Mouse (Mus musculus): ENCODE data around the gene Babam2. TPM values are rescaled to one million over a fixed set of nuclear protein-coding genes. Genes with fewer than 3 reads are reported as not detected.

The Babam2 gene
- total RNA-seq (2021) (10 to 100 TPM; 28.4 to 32.9 TPM), polyA plus RNA-seq (2012; rRNA removed) (25.2 and 34.4 TPM in 2 replicates)
- long read RNA-seq, transcript Babam2-209 (12 exons, 1,888 nt): major isoform, 20 of 29 reads
- long read RNA-seq, partial matches to known transcripts: 3 of 29 reads
- long read RNA-seq, other reads (novel, unspliced or antisense): 4 of 29 reads

DNA sequence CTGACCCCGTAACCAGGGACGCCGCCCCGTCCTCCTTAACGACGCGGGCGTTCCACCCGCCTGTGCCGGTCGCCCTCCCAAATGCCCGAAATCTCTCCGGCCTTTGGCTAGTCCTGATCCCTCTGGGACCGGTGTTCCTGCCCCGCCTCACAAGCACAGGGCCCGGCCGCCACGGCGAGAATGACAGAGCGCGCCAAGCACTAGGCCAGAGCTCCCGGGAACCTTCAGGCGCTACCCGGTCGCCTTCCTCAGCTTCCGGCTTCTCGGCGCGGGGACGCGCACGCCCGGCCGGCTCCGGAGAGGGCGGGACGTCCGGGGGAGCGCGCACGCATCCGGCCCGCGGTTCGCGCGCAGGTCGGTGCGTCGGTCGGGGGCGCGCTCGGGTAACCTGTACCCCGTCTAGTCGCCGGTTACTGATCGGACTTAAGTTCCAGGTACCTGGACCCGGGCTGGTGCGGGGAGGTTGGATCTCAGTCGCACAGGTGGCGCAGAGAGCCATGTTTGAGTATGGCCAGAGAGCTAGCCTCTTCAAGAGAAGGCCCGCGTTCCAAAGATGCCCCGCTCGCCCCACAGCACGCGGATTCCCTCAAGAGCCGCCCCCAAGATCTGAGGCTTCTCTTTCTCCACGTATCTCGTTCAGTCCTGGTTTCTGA is at the start of gene Babam2:
TSS of gene Babam2 (plus strand) at position 41 of the 653 bp plus-strand sequence.
- no peaks in the 10 kb centered on the region; the same call in 1 of the 2 replicates for H3K4me1 ChIP-seq (ENCODE audit: control insufficient read depth, insufficient read depth, low read length)
- under 1% methylated on average over 70 of the region's 71 CpGs for WGBS
- DNase-seq: peak; percentile 96
- intact Hi-C loops (cut with DNase I): loop anchor here (2.0 to 5.0 kb wide), 5 partner anchors 29 to 439 kb away; no protein-coding TSS in a partner anchor
- peak within 1 kb of the TSS; percentile 94 for H3K9ac ChIP-seq (ENCODE audit: low read depth, low read length)
- no peaks in the 10 kb centered on the region for H3K27me3 ChIP-seq (ENCODE audit: control insufficient read depth, insufficient read depth, low read length)
- TF ChIP-seq POLR2A (IDR thresholded peaks at IDR 0.05; ENCODE audit: insufficient read depth, low read depth, low read length): peak; percentile 83
- TF ChIP-seq EP300 (IDR thresholded peaks at IDR 0.05; ENCODE audit: insufficient read depth, low read depth, low read length): 0 out of 2 replicates have a peak, but pooled peaks have one; percentile 42
- no peak for TF ChIP-seq CTCF (IDR thresholded peaks at IDR 0.05)
- peak within 1 kb of the TSS; percentile 96 for H3K27ac ChIP-seq
- peak within 1 kb of the TSS; percentile 94 for H3K4me3 ChIP-seq
- peaks cover 2% of the 10 kb centered on the region for H3K36me3 ChIP-seq (ENCODE audit: control insufficient read depth, insufficient read depth, low read length)
- H3K79me2 ChIP-seq (replicated peaks; ENCODE audit: control insufficient read depth, insufficient read depth, low read length): no peaks in the 10 kb centered on the region

DNA sequence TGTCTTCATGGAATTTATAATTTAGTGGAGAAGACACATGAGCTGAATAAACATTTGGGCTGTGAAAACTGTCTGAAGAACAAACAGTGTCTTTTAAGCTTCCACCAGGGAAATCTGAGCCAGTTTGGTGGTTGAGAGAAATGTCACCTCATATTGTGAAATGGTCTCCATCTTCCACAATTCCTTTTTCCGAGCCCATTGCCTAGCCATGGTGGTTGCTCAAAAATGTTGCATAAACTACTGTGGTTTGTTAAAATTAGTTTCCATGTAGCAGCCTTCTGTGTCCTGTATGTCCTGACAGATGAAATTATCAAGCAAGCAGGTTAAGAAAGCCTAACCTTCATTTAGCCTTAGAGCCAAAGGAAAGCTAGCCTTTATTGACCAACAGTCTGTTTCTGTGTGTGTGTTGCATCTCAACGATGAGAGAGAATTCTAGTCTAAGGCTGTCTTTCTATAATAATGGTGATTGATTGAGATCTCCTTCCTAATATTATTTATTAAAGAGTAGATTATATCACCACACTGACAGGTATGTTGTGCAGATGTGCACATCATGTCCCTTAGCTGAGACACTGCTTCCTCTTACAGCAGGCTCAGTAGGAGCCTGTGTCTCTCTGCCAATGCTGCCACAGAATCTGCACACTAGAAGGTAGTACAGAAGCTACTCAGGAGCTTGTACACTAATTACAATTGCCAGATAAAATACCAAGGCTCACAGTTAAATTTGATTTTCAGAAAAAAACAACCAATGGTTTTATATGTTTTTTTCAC is 46.8 kb upstream of the Babam2 start:
- H3K79me2 ChIP-seq (replicated peaks; ENCODE audit: control insufficient read depth, insufficient read depth, low read length): no peaks in the 10 kb centered on the region
- intact Hi-C loops (cut with DNase I): no loop called here
- H3K9ac ChIP-seq (ENCODE audit: low read depth, low read length): no peak overlapping the region
- TF ChIP-seq POLR2A (IDR thresholded peaks at IDR 0.05; ENCODE audit: insufficient read depth, low read depth, low read length) (no peak), CTCF (IDR thresholded peaks at IDR 0.05) (no peak)
- no peaks in the 10 kb centered on the region for H3K36me3 ChIP-seq (ENCODE audit: control insufficient read depth, insufficient read depth, low read length)
- no peak overlapping the region for H3K4me3 ChIP-seq
- no peak for DNase-seq
- WGBS: 88% methylated on average over 2 of the region's 2 CpGs
- H3K27me3 ChIP-seq (ENCODE audit: control insufficient read depth, insufficient read depth, low read length): no peaks in the 10 kb centered on the region
- H3K4me1 ChIP-seq (ENCODE audit: control insufficient read depth, insufficient read depth, low read length): no peaks in the 10 kb centered on the region
- H3K27ac ChIP-seq: no peak overlapping the region

DNA sequence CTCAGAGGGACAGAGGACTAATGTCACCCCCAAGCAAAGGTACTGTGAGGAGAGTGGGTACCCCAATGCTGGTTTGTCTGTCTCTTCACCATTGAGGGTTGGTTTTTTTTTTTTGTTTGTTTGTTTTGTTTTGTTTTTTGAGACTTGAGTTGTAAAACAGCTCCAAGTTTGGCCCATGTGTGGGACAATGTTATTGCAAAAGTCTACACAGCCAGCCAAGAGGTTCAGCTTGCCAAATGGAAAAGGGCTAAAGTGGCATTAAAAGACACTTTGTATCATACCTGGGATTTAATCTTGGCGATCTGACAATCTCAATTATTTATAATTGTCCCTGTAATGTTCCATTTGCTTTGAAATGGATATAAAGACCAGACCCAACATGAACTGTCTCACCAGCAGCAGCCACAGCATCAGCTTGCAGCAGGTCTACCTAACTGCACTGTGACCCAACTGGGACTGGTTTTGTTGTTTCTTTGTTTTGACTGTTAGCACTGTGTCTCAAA is 41.7 kb upstream of the Babam2 start:
- intact Hi-C loops (cut with DNase I): no loop called here
- no peaks in the 10 kb centered on the region for H3K79me2 ChIP-seq (replicated peaks; ENCODE audit: control insufficient read depth, insufficient read depth, low read length)
- no peak overlapping the region for H3K9ac ChIP-seq (ENCODE audit: low read depth, low read length)
- WGBS: 95% methylated on average over 1 of the region's 1 CpGs
- no peaks in the 10 kb centered on the region for H3K27me3 ChIP-seq (ENCODE audit: control insufficient read depth, insufficient read depth, low read length)
- H3K4me3 ChIP-seq: no peak overlapping the region
- no peak overlapping the region for H3K27ac ChIP-seq
- no peak for DNase-seq
- no peak for TF ChIP-seq EP300 (IDR thresholded peaks at IDR 0.05; ENCODE audit: insufficient read depth, low read depth, low read length)
- no peaks in the 10 kb centered on the region for H3K4me1 ChIP-seq (ENCODE audit: control insufficient read depth, insufficient read depth, low read length)
- no peaks in the 10 kb centered on the region for H3K36me3 ChIP-seq (ENCODE audit: control insufficient read depth, insufficient read depth, low read length)

DNA sequence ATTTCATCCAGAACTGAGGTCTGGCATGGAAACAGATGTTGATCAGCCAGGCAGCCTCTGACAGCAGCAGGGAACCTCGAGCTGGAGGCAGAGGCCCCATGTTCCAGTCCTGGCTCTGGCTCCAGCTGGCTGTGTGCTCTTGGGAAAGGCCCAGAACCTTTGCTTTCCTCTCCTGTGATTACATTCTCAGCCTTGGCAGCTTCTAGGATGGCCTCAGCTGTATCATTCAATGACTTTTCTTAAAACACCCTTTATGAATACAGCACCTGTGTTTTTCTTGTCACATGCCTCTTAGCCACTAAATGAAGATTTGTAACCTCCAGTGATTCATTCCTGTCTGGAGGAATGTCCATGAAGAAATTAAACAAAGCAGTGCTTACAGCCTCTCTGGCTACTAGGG is 31.3 kb upstream of the Babam2 start:
- no peak overlapping the region for H3K27ac ChIP-seq
- TF ChIP-seq EP300 (IDR thresholded peaks at IDR 0.05; ENCODE audit: insufficient read depth, low read depth, low read length) (no peak), CTCF (IDR thresholded peaks at IDR 0.05) (no peak), POLR2A (IDR thresholded peaks at IDR 0.05; ENCODE audit: insufficient read depth, low read depth, low read length) (no peak)
- H3K9ac ChIP-seq (ENCODE audit: low read depth, low read length): no peak overlapping the region
- intact Hi-C loops (cut with DNase I): no loop called here
- DNase-seq: peak; percentile 10 to 21
- H3K27me3 ChIP-seq (ENCODE audit: control insufficient read depth, insufficient read depth, low read length): no peaks in the 10 kb centered on the region
- H3K4me3 ChIP-seq: no peak overlapping the region
- no peaks in the 10 kb centered on the region for H3K79me2 ChIP-seq (replicated peaks; ENCODE audit: control insufficient read depth, insufficient read depth, low read length)
- no peaks in the 10 kb centered on the region for H3K36me3 ChIP-seq (ENCODE audit: control insufficient read depth, insufficient read depth, low read length)
- WGBS: 11% methylated on average over 1 of the region's 1 CpGs
- no peaks in the 10 kb centered on the region for H3K4me1 ChIP-seq (ENCODE audit: control insufficient read depth, insufficient read depth, low read length)

DNA sequence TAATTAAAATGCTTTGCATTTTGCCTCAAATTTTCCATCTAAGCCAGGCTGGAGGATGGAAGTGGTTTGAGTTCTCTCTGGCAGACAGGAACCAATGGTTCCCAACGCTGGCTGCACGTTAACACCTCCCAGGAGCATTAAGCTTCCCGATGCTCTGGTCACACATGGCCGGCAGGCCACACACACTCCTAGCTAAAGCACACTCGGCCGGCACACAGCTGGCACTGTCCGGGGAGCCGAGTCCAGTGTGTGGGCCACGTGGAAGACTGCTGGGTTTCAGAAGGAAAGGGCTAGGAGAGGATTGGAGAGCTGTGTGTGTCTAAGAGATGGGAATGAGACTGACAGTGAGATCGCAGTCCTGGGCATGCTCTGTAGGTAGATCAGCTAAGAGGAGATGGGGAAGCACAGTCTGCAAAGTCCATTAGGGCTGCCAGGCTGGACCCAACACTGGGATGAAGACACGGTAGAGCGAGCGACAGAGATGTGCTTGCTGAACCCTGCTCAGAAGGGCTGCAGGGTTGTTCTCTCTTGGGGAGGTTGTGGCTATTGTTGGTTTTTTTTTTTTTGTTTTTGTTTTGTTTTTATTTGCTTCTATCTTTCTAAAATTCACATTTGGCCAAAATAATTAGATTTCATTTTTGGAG is 29.0 kb upstream of the Babam2 start:
- Histone ChIP-seq H3K79me2 (replicated peaks; ENCODE audit: control insufficient read depth, insufficient read depth, low read length) (no peaks in the 10 kb centered on the region), H3K4me1 (ENCODE audit: control insufficient read depth, insufficient read depth, low read length) (peaks cover under 1% of the 10 kb centered on the region; the same call in 1 of the 2 replicates), H3K9ac (ENCODE audit: low read depth, low read length) (no peak overlapping the region), H3K27ac (no peak overlapping the region), H3K4me3 (no peak overlapping the region), H3K36me3 (ENCODE audit: control insufficient read depth, insufficient read depth, low read length) (no peaks in the 10 kb centered on the region), H3K27me3 (ENCODE audit: control insufficient read depth, insufficient read depth, low read length) (no peaks in the 10 kb centered on the region)
- 90% methylated on average over 13 of the region's 13 CpGs for WGBS
- intact Hi-C loops (cut with DNase I): no loop called here
- DNase-seq: no peak
- TF ChIP-seq CTCF (IDR thresholded peaks at IDR 0.05) (no peak), EP300 (IDR thresholded peaks at IDR 0.05; ENCODE audit: insufficient read depth, low read depth, low read length) (no peak), POLR2A (IDR thresholded peaks at IDR 0.05; ENCODE audit: insufficient read depth, low read depth, low read length) (no peak)
